Mouse (Mus musculus): ENCODE data around the gene Agbl2.
"Not testable (repeated sequence)": the region's sequence is repeated elsewhere in the genome, so short reads cannot be mapped to it uniquely, and the experiment has no call there.

Gene Agbl2

GRCm38 (mm10) chr2:90818710-90819109, 36.2 kb downstream of the Agbl2 start:
- no peak for DNase-seq

DNA sequence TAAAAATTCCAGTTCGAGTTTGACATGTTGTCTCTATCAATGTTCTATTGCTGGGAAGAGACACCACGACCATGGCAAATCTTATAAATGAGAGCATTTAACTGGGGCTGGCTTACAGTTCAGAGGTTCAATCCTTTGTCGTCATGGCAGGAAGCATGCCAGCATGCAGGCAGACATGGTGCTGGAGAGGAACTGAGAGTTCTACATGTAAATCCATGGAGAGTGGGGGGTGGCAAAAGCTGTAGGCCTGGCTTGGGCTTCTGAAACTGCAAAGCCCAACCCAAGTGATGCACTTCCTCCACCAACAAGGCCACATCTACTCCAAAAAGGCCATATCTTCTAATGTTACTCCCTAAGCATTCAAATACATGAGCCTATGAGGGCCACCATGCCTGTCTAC, 38.4 kb downstream of the Agbl2 start:
- DNase-seq = no peak

DNA sequence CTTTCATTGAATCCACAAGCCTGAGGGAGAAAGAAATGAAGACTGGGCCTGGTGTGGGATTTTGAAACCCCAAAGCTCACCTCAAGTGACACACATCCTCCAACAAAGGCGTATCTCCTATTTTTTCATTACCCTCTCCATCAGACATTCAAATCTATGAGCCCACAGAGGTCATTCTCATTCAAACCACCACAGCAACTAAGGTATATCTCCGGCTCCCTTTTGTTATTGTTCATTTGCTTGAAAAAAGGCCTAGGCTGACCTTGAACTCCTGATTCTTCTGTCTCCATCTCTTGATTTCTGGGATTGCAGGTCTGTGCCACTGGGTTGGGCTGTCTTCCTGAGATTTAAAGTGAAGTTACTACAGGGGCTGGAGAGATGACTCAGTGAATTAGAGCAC, 40.5 kb downstream of the Agbl2 start:
- no peak for DNase-seq

DNA sequence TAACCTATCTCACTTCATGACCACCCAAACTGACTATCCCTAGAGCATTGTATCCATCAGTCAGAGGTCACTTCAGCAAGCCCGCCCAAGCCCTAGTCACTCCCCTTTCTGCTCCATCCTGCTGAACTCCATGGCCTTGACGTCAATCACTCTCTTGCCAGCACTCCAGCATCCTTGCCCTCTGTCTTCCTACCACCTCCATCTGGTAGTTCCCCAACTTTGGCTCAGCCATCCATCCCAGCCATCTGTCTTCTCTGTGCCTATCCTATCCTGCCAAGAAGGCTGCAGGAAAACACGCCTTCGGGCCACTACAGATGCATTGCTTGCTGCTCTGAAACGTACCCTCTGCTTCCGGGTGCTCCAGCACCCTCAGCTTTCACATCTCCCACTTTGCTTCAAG, 41.3 kb downstream of the Agbl2 start:
- DNase-seq = peak; percentile 74

- DNase-seq = not testable (repeated sequence)
Measured at GRCm38 (mm10) chr2:90824528-90824927, 42.0 kb downstream of the Agbl2 start.

- no peak for DNase-seq
Measured at GRCm38 (mm10) chr2:90825515-90826172, 43.1 kb downstream of the Agbl2 start.

DNA sequence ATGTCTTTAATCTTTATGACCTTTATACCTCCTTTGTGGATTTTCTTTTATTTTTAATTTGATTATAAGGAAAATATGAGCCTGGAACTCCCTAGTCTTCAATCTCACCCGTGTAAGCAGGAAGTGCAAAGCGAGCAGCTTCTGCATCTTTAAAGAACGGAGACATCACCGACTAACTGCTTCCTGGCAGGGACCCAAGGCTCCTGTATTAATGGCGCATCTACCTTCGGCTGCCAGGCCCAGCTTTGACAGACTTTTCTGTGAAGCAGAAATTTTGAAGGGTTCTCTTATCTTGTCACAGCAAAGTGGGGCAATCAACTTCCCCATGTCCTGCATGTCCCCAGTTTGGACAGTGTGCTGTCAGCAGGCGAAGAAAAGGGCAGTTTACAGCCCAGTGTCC, 46.2 kb downstream of the Agbl2 start:
- no peak for DNase-seq

DNA sequence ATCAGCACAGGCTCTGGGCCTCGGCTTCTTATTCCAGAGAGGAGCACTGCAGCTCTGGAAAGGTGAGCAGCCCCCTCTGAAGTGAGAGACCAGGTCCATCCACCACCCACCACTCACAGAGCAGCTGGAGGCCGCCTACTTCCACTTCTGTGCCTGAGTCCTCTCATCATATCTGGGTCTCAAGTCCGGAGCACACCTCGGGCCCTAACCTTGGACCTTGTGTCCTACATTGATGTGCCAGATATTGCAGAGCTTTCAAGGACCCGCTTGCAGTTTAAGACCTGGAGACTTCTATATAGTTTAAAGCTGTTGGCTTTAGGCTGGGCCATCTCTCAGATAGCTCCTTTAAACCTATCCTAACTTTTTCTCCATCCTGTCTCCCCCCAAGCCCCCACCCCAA, 51.0 kb downstream of the Agbl2 start:
- DNase-seq = no peak

GRCm38 (mm10) chr2:90838621-90839020, 56.1 kb downstream of the Agbl2 start:
- DNase-seq = no peak

GRCm38 (mm10) chr2:90843666-90844065, 61.1 kb downstream of the Agbl2 start:
- peak; percentile 76 for DNase-seq

DNA sequence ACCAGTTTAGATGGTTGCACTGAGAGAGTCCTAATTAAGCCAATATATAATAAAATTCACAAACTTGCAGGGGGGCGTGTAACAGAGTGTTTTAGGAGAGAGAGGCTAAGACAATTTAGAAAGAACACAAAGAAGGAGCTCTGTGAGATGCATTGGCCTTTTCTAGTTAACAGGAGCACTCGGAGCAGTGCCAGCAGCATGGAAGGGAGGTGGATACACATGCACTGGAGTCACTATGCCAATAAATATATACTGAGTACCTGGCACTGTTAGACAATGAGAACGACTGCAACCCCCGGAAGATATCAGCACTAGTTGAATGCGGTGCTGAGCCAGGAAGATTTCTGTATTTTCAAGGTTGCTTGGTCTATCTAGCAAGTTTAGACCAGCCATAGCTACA, 61.7 kb downstream of the Agbl2 start:
- no peak for DNase-seq

- DNase-seq = no peak
Measured at GRCm38 (mm10) chr2:90845234-90845633, 62.7 kb downstream of the Agbl2 start.

DNA sequence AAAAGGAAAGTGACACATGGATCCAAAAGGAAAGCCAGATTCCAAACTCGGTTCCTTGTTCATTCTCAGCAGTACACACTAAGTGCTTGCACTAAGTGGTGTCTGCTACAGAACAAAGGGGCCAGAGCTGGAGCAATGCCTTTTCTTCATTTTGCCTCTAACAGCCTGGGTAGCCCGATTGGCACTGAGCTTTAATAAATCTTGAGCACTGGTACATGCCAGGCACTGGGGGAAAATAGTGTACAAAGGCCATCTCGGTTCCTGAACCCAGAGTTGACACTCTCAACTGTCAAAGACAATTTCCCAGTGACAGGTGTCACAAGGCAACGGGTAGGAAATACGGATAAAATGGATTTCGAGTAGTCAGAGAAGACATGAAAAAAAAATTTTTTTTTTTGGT, 63.6 kb downstream of the Agbl2 start:
- no peak for DNase-seq

DNA sequence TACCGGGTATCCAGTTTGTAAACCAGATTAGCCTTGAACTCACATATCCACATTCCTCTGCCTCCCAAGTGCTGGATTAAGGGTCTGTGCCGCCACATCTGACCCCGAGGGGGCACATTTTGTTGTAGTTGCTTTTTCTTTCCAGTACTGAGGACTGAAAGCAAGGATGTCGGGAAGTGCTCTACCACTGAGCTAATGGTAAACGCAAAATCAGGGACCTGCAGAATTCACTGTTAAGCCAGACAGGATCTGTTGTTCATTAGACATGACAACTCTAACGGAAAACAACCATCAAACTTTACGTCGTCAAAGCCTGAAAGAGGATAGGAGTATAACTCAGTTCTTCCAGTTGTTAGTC, 64.0 kb downstream of the Agbl2 start:
- no peak for DNase-seq

DNA sequence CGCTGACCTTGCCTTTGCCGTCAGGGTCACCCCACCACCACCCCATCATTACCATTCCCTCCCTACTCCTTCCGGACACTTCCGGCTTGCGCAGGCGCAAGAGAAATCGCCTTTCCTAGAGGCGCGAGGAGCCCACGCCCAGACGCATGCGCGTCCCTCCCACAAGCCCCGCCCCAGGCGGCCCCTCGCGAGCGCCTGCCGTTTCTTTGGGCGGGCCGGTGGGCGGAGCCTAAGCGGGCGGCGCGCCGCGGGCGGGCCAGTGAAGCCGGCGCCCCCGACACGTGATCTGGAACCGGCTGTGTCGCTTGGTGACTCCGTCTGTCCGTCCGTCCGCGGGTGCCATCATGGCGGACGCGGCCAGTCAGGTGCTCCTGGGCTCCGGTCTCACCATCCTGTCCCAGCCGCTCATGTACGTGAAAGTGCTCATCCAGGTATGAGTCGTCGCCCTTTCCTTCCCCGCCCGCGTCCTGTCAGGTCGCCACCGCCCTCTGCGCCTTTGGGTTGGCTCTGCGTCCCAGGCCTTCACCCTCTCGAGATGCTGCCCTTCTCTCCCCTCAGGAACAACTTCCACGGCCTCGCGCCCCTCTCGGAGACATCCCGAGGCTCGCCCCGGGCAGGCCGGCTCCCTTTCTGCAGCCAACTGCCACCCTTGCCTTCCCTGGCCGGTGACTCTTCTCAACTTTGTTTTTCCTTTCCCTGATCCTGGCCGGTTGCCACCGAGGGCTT, 64.6 kb downstream of the Agbl2 start, which contains the start of gene Mtch2:
Gene Mtch2 (plus strand): TSS at position 201 of the 726 bp plus-strand sequence.
- DNase-seq = peak; percentile 98

GRCm38 (mm10) chr2:90847681-90848050, 65.1 kb downstream of the Agbl2 start:
- DNase-seq = no peak

- DNase-seq = no peak
Measured at GRCm38 (mm10) chr2:90848331-90848730, 65.8 kb downstream of the Agbl2 start.

DNA sequence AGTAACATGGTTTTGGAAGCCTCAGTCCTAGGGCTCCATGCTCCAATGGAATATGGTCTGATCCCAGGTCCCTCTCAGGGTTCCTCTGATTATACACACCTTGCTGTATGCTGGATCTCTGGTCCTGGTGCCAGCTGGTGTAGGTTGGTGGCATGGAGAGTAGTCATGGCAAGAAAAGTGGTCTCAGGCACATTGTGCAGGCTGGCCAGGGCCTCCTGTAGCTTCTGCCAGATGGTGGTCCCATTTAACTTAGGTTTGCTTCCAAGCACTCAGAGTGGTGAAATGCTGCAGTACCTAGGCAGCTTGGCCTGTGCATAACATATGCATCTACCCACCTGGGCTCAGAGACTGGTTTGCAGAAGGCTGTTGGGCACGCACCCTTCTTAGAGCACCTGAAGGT, 67.9 kb downstream of the Agbl2 start:
- DNase-seq = no peak

DNA sequence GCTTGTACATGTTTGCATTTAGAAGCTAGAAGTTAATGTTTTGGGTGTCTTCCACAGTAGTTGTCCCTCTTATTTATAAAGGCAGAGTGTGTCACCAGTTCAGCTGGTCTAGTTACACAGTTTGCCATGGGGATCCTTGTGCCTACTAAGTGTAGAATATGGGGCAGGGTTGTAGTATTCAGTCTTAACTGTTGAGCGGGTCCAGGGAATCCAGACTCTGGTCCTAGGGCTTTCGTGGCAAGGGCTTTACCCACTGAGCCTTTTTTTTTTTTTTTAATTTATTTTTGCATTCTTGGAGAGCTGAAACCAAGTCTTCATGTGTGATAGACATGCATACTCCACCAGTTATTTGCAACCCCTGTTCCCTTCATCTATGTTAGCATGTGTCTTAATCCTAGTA, 79.0 kb downstream of the Agbl2 start:
- no peak for DNase-seq

GRCm38 (mm10) chr2:90864184-90864583, 81.7 kb downstream of the Agbl2 start:
- no peak for DNase-seq

DNA sequence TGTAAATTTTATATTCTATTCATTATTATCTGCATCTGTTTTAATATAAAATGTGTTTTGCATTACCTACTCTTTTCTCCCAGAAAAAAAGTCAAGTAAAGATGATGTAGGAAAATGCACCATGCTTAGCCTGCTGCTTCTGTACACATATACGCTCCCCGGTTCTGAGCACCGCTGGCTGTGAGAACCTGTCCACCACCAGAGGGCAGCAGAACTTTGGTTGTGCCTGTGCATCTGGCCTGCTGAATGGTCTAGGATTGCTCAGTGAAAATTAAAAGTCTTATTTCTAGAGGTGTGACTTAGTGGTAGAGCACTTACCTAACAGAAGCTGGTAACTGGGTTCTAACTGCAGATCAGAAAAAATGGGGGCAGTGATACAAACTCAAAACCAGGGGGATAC, 84.0 kb downstream of the Agbl2 start:
- DNase-seq = peak; percentile 83

DNA sequence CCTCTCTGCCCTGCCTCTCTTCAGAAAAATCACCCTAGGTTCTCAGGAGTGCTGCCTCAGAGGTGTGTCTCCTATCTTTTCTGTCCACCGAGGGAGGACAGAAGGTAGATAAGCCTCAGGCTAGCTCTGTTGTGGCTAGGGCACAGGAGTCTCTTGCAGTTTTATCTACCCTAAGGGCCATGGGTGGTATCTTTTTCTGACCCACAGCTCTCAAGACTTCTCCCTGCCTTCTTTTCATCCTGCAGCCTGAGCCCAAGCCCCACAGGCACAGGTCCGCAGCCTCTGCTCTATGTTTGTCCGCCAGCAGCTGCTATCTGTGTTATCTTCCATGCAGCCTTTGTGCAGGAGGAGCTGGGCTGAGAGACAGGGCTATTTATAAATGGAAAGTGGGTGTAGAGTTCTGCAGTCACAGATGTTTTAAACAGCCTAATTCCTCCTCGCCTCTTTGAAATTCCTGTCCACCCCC, 87.6 kb downstream of the Agbl2 start:
- peak; percentile 83 for DNase-seq

- no peak for DNase-seq
Measured at GRCm38 (mm10) chr2:90871180-90871961, 88.8 kb downstream of the Agbl2 start.

DNA sequence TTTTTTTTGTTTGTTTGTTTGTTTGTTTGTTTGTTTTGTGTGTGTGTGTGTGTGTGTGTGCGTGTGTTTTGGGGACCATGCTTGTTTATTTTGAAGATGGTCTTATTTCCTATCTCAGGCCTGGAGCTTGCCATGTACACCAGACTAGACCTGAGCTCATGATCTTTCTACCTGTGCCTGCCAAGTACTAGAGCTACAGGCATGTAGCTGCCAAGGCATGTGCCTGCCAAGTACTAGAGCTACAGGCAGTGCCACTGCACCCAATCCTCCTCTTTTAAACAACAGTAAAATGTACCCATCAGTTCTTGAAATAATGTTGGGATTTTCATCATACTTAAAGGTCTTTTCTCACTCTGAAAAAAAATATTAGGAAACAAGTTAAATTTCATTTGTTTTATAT, 91.5 kb downstream of the Agbl2 start:
- no peak for DNase-seq

Data from layer of hippocampus, adult 9-11 months (tissue).